Mouse (Mus musculus): Measurements from ENCODE around the gene Colgalt2. TPM values are rescaled to one million over a fixed set of nuclear protein-coding genes. Genes with fewer than 3 reads are reported as not detected.

The Colgalt2 gene
- polyA plus RNA-seq, 1 experiment from 2014 or later = 1.4 TPM

- no peak for ATAC-seq
- H3K4me2 ChIP-seq (replicated peaks) = no peak overlapping the region
- peaks cover 27% of the 10 kb centered on the region for H3K36me3 ChIP-seq
- no peak overlapping the region for H3K27ac ChIP-seq
- H3K9ac ChIP-seq = no peak overlapping the region
- 83% methylated on average over 9 of the region's 9 CpGs for WGBS
- no peaks in the 10 kb centered on the region for H3K27me3 ChIP-seq (replicated peaks)
- H3K9me3 ChIP-seq = no peaks in the 10 kb centered on the region
- H3K4me1 ChIP-seq (replicated peaks) = peaks cover 6% of the 10 kb centered on the region; the same call in 1 of the 2 replicates
- no peak overlapping the region for H3K4me3 ChIP-seq (replicated peaks)
These were observed 126.5 kb downstream of the Colgalt2 start for GRCm38 (mm10) chr1:152526154-152526553.

- ATAC-seq = no peak
- 80% methylated on average over 6 of the region's 6 CpGs for WGBS
- peaks cover 25% of the 10 kb centered on the region for H3K36me3 ChIP-seq
- H3K4me1 ChIP-seq (replicated peaks) = peaks cover 6% of the 10 kb centered on the region; the same call in 1 of the 2 replicates
- H3K9ac ChIP-seq = no peak overlapping the region
- H3K4me3 ChIP-seq (replicated peaks) = no peak overlapping the region
- no peaks in the 10 kb centered on the region for H3K27me3 ChIP-seq (replicated peaks)
- no peaks in the 10 kb centered on the region for H3K9me3 ChIP-seq
- H3K4me2 ChIP-seq (replicated peaks) = no peak overlapping the region
- no peak overlapping the region for H3K27ac ChIP-seq
These were observed 128.6 kb downstream of the Colgalt2 start for GRCm38 (mm10) chr1:152528214-152528613.

- H3K27ac ChIP-seq = no peak overlapping the region
- 76% methylated on average over 3 of the region's 3 CpGs for WGBS
- H3K4me1 ChIP-seq (replicated peaks) = peaks cover 6% of the 10 kb centered on the region; the same call in 1 of the 2 replicates
- H3K36me3 ChIP-seq = peaks cover 25% of the 10 kb centered on the region
- no peak overlapping the region for H3K4me3 ChIP-seq (replicated peaks)
- ATAC-seq = no peak
- H3K9ac ChIP-seq = no peak overlapping the region
- no peaks in the 10 kb centered on the region for H3K9me3 ChIP-seq
- H3K4me2 ChIP-seq (replicated peaks) = no peak overlapping the region
- no peaks in the 10 kb centered on the region for H3K27me3 ChIP-seq (replicated peaks)
These were observed 129.1 kb downstream of the Colgalt2 start for GRCm38 (mm10) chr1:152528778-152529177.

GRCm38 (mm10) chr1:152531498-152531897, 131.9 kb downstream of the Colgalt2 start:
- no peaks in the 10 kb centered on the region for H3K27me3 ChIP-seq (replicated peaks)
- peaks cover 22% of the 10 kb centered on the region for H3K36me3 ChIP-seq
- H3K4me3 ChIP-seq (replicated peaks) = no peak overlapping the region
- 0 out of 2 replicates have a peak, but pooled peaks have one; percentile 9 for ATAC-seq
- H3K9me3 ChIP-seq = no peaks in the 10 kb centered on the region
- H3K27ac ChIP-seq = no peak overlapping the region
- WGBS = 45% methylated on average over 15 of the region's 15 CpGs
- no peak overlapping the region for H3K9ac ChIP-seq
- no peak overlapping the region for H3K4me2 ChIP-seq (replicated peaks)
- H3K4me1 ChIP-seq (replicated peaks) = peaks cover 3% of the 10 kb centered on the region; the same call in 1 of the 2 replicates

- peaks cover 18% of the 10 kb centered on the region for H3K36me3 ChIP-seq
- no peak overlapping the region for H3K4me3 ChIP-seq (replicated peaks)
- no peaks in the 10 kb centered on the region for H3K4me1 ChIP-seq (replicated peaks)
These were observed 134.9 kb downstream of the Colgalt2 start for GRCm38 (mm10) chr1:152534531-152534930.

GRCm38 (mm10) chr1:152536416-152537018, 136.9 kb downstream of the Colgalt2 start:
- Histone ChIP-seq H3K9me3 (no peaks in the 10 kb centered on the region), H3K27me3 (replicated peaks) (no peaks in the 10 kb centered on the region), H3K27ac (no peak overlapping the region), H3K36me3 (peaks cover 11% of the 10 kb centered on the region), H3K4me1 (replicated peaks) (peaks cover 3% of the 10 kb centered on the region; the same call in 1 of the 2 replicates), H3K4me3 (replicated peaks) (no peak overlapping the region), H3K4me2 (replicated peaks) (no peak overlapping the region), H3K9ac (no peak overlapping the region)
- ATAC-seq = no peak
- WGBS = 44% methylated on average over 16 of the region's 16 CpGs

More at GRCm38 (mm10) chr1:152534531-152534930, 134.9 kb downstream of the Colgalt2 start:
- Histone ChIP-seq H3K27ac (no peak overlapping the region), H3K9me3 (no peaks in the 10 kb centered on the region), H3K4me2 (replicated peaks) (no peak overlapping the region), H3K9ac (no peak overlapping the region), H3K27me3 (replicated peaks) (no peaks in the 10 kb centered on the region)
- no peak for ATAC-seq
- 83% methylated on average over 7 of the region's 7 CpGs for WGBS

- Histone ChIP-seq H3K36me3 (peaks cover 11% of the 10 kb centered on the region), H3K4me3 (replicated peaks) (no peak overlapping the region), H3K4me2 (replicated peaks) (no peak overlapping the region), H3K4me1 (replicated peaks) (peaks cover 7% of the 10 kb centered on the region; the same call in 1 of the 2 replicates), H3K27me3 (replicated peaks) (no peaks in the 10 kb centered on the region), H3K9me3 (no peaks in the 10 kb centered on the region), H3K27ac (no peak overlapping the region), H3K9ac (no peak overlapping the region)
- no peak for ATAC-seq
- WGBS = 88% methylated on average over 13 of the region's 13 CpGs
These were observed 137.6 kb downstream of the Colgalt2 start for GRCm38 (mm10) chr1:152537186-152537585.

GRCm38 (mm10) chr1:152538817-152539216, 139.2 kb downstream of the Colgalt2 start:
- H3K36me3 ChIP-seq = peaks cover 11% of the 10 kb centered on the region

GRCm38 (mm10) chr1:152540304-152540887, 140.8 kb downstream of the Colgalt2 start:
- peak; percentile 19; the same call in 1 of the 2 replicates for ATAC-seq
- Histone ChIP-seq H3K27me3 (replicated peaks) (no peaks in the 10 kb centered on the region), H3K9me3 (no peaks in the 10 kb centered on the region), H3K4me2 (replicated peaks) (no peak overlapping the region), H3K9ac (no peak overlapping the region), H3K4me1 (replicated peaks) (peaks cover 7% of the 10 kb centered on the region; the same call in 1 of the 2 replicates), H3K27ac (no peak overlapping the region), H3K36me3 (peaks cover 6% of the 10 kb centered on the region), H3K4me3 (replicated peaks) (no peak overlapping the region)
- 60% methylated on average over 3 of the region's 3 CpGs for WGBS

More at GRCm38 (mm10) chr1:152538817-152539216, 139.2 kb downstream of the Colgalt2 start:
- Histone ChIP-seq H3K9me3 (no peaks in the 10 kb centered on the region), H3K27me3 (replicated peaks) (no peaks in the 10 kb centered on the region), H3K4me1 (replicated peaks) (peaks cover 7% of the 10 kb centered on the region; the same call in 1 of the 2 replicates), H3K4me2 (replicated peaks) (no peak overlapping the region), H3K27ac (no peak overlapping the region), H3K4me3 (replicated peaks) (no peak overlapping the region), H3K9ac (no peak overlapping the region)
- ATAC-seq = no peak
- 85% methylated on average over 4 of the region's 4 CpGs for WGBS

GRCm38 (mm10) chr1:152542747-152543378, 143.2 kb downstream of the Colgalt2 start:
- peaks cover 5% of the 10 kb centered on the region for H3K36me3 ChIP-seq
- 50% methylated on average over 6 of the region's 6 CpGs for WGBS
- ATAC-seq = peak; percentile 48

GRCm38 (mm10) chr1:152543449-152544159, 144.0 kb downstream of the Colgalt2 start:
- no peak overlapping the region for H3K4me3 ChIP-seq (replicated peaks)
- no peak overlapping the region for H3K9ac ChIP-seq
- H3K27ac ChIP-seq = peak overlapping the region; percentile 49; the same call in 1 of the 2 replicates
- H3K4me2 ChIP-seq (replicated peaks) = no peak overlapping the region
- peak; percentile 81 for ATAC-seq
- no peaks in the 10 kb centered on the region for H3K9me3 ChIP-seq
- 55% methylated on average over 2 of the region's 2 CpGs for WGBS
- peaks cover 5% of the 10 kb centered on the region for H3K36me3 ChIP-seq
- peaks cover 7% of the 10 kb centered on the region; the same call in 1 of the 2 replicates for H3K4me1 ChIP-seq (replicated peaks)
- no peaks in the 10 kb centered on the region for H3K27me3 ChIP-seq (replicated peaks)

More at GRCm38 (mm10) chr1:152542747-152543378, 143.2 kb downstream of the Colgalt2 start:
- H3K4me2 ChIP-seq (replicated peaks) = no peak overlapping the region
- H3K4me3 ChIP-seq (replicated peaks) = no peak overlapping the region
- H3K9ac ChIP-seq = no peak overlapping the region
- H3K9me3 ChIP-seq = no peaks in the 10 kb centered on the region
- peaks cover 7% of the 10 kb centered on the region; the same call in 1 of the 2 replicates for H3K4me1 ChIP-seq (replicated peaks)
- peak overlapping the region; percentile 49; the same call in 1 of the 2 replicates for H3K27ac ChIP-seq
- no peaks in the 10 kb centered on the region for H3K27me3 ChIP-seq (replicated peaks)
